Mouse (Mus musculus): ENCODE measurements at regions not wholly inside any gene's neighbourhood (a gene's known extent, or its start where the extent isn't known, plus 50 kb on each side); places are given as distances from the start of the nearest gene placed in this dataset.

GRCm38 (mm10) chr17:9760706-9761059 lies 91.2 kb upstream of the Pabpc6 start:
- no peak for DNase-seq

GRCm38 (mm10) chr17:9760026-9760705 lies 90.6 kb upstream of the Pabpc6 start:
- no peak for DNase-seq

GRCm38 (mm10) chr17:9759421-9759852 lies 89.9 kb upstream of the Pabpc6 start:
- DNase-seq = no peak

- DNase-seq = no peak
Measured at GRCm38 (mm10) chr17:9757725-9758251, 88.3 kb upstream of the Pabpc6 start.

GRCm38 (mm10) chr17:9756675-9757074 lies 87.2 kb upstream of the Pabpc6 start:
- DNase-seq = no peak

- no peak for DNase-seq
Measured at GRCm38 (mm10) chr17:9756196-9756595, 86.7 kb upstream of the Pabpc6 start.

GRCm38 (mm10) chr17:9755576-9755975 lies 86.1 kb upstream of the Pabpc6 start:
- DNase-seq = no peak

- DNase-seq = no peak
Measured at GRCm38 (mm10) chr17:9754884-9755405, 85.4 kb upstream of the Pabpc6 start.

GRCm38 (mm10) chr17:9752848-9753247 lies 83.3 kb upstream of the Pabpc6 start:
- no peak for DNase-seq

GRCm38 (mm10) chr17:9751348-9752170 lies 82.0 kb upstream of the Pabpc6 start:
- no peak for DNase-seq

- no peak for DNase-seq
Measured at GRCm38 (mm10) chr17:9750046-9750445, 80.5 kb upstream of the Pabpc6 start.

- no peak for DNase-seq
Measured at GRCm38 (mm10) chr17:9749301-9749700, 79.8 kb upstream of the Pabpc6 start.

GRCm38 (mm10) chr17:9747893-9748292 lies 78.4 kb upstream of the Pabpc6 start:
- DNase-seq = no peak

- no peak for DNase-seq
Measured at GRCm38 (mm10) chr17:9743342-9743741, 73.8 kb upstream of the Pabpc6 start.

- DNase-seq = no peak
Measured at GRCm38 (mm10) chr17:9741321-9741720, 71.8 kb upstream of the Pabpc6 start.

- no peak for DNase-seq
Measured at GRCm38 (mm10) chr17:9729020-9729419, 59.5 kb upstream of the Pabpc6 start.

- no peak for DNase-seq
Measured at GRCm38 (mm10) chr17:9725704-9726469, 56.4 kb upstream of the Pabpc6 start.

- DNase-seq = no peak
Measured at GRCm38 (mm10) chr17:9723484-9723883, 54.0 kb upstream of the Pabpc6 start.

GRCm38 (mm10) chr17:9722709-9723108 lies 53.2 kb upstream of the Pabpc6 start:
- no peak for DNase-seq

All from thymus, postnatal 14 days (tissue).